Mouse (Mus musculus): Measurements from ENCODE around the gene Gm17304. TPM values are rescaled to one million over a fixed set of nuclear protein-coding genes. Genes with fewer than 3 reads are reported as not detected.

Gene Gm17304
- polyA plus RNA-seq, 1 experiment from 2014 or later = not detected

GRCm38 (mm10) chr5:106639627-106640026, 30.7 kb downstream of the Gm17304 start:
- Histone ChIP-seq H3K4me2 (ENCODE audit: low read length) (no peak overlapping the region), H3K36me3 (ENCODE audit: insufficient read depth, low read length) (peaks cover 28% of the 10 kb centered on the region), H3K9ac (ENCODE audit: low read depth, low read length) (no peak overlapping the region), H3K4me1 (replicated peaks; ENCODE audit: insufficient read depth, low read length) (no peaks in the 10 kb centered on the region), H3K9me3 (replicated peaks; ENCODE audit: low read length) (no peaks in the 10 kb centered on the region), H3K27ac (no peak overlapping the region), H3K27me3 (ENCODE audit: insufficient read depth, low read length) (no peaks in the 10 kb centered on the region), H3K4me3 (replicated peaks; ENCODE audit: low read depth, low read length) (no peak overlapping the region)
- ATAC-seq (replicated peaks; ENCODE audit: low FRiP score, low read depth) (no peak), DNase-seq (ENCODE audit: low spot score) (no peak)
- TF ChIP-seq CTCF (IDR thresholded peaks at IDR 0.05; ENCODE audit: low read depth) = no peak
- 96% methylated on average over 2 of the region's 2 CpGs for WGBS

- 76% methylated on average over 5 of the region's 5 CpGs for WGBS
- Histone ChIP-seq H3K36me3 (ENCODE audit: insufficient read depth, low read length) (peaks cover 21% of the 10 kb centered on the region), H3K4me3 (replicated peaks; ENCODE audit: low read depth, low read length) (no peak overlapping the region), H3K4me2 (ENCODE audit: low read length) (no peak overlapping the region), H3K4me1 (replicated peaks; ENCODE audit: insufficient read depth, low read length) (no peaks in the 10 kb centered on the region), H3K27me3 (ENCODE audit: insufficient read depth, low read length) (no peaks in the 10 kb centered on the region), H3K27ac (no peak overlapping the region), H3K9ac (ENCODE audit: low read depth, low read length) (no peak overlapping the region), H3K9me3 (replicated peaks; ENCODE audit: low read length) (no peaks in the 10 kb centered on the region)
- DNase-seq (ENCODE audit: low spot score) (no peak), ATAC-seq (replicated peaks; ENCODE audit: low FRiP score, low read depth) (no peak)
- no peak for TF ChIP-seq CTCF (IDR thresholded peaks at IDR 0.05; ENCODE audit: low read depth)
These were observed 31.4 kb downstream of the Gm17304 start for GRCm38 (mm10) chr5:106640235-106640809.

DNA sequence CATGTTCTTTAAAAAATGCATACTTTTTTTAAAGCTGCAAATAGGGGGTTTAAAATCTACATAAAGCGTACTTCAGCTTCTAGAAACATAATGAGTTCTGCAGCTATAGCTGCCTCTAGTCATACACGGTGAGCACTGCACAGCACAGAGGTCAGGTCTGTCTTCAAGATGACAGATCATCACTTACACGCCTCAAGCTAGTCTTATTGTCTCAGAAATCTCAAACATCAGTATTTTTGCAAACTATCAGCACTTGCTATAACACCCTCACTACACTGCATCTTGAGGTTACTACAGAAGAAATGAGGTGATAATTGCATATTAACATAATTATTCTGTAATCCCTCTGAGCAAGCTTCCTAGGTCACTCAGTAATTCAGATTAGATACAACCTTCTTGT, 33.0 kb downstream of the Gm17304 start:
- Histone ChIP-seq H3K9ac (ENCODE audit: low read depth, low read length) (no peak overlapping the region), H3K9me3 (replicated peaks; ENCODE audit: low read length) (no peaks in the 10 kb centered on the region), H3K4me2 (ENCODE audit: low read length) (no peak overlapping the region), H3K36me3 (ENCODE audit: insufficient read depth, low read length) (peaks cover 11% of the 10 kb centered on the region), H3K4me3 (replicated peaks; ENCODE audit: low read depth, low read length) (no peak overlapping the region), H3K27me3 (ENCODE audit: insufficient read depth, low read length) (no peaks in the 10 kb centered on the region), H3K4me1 (replicated peaks; ENCODE audit: insufficient read depth, low read length) (no peaks in the 10 kb centered on the region), H3K27ac (no peak overlapping the region)
- no peak for ATAC-seq (replicated peaks; ENCODE audit: low FRiP score, low read depth)
- 89% methylated on average over 3 of the region's 3 CpGs for WGBS
- TF ChIP-seq CTCF (IDR thresholded peaks at IDR 0.05; ENCODE audit: low read depth) = no peak
- DNase-seq (ENCODE audit: low spot score) = no peak

- ATAC-seq (replicated peaks; ENCODE audit: low FRiP score, low read depth) (no peak), DNase-seq (ENCODE audit: low spot score) (no peak)
- no peak for TF ChIP-seq CTCF (IDR thresholded peaks at IDR 0.05; ENCODE audit: low read depth)
- H3K4me2 ChIP-seq (ENCODE audit: low read length) = no peak overlapping the region
- H3K9ac ChIP-seq (ENCODE audit: low read depth, low read length) = no peak overlapping the region
- no peaks in the 10 kb centered on the region for H3K4me1 ChIP-seq (replicated peaks; ENCODE audit: insufficient read depth, low read length)
- no peak overlapping the region for H3K27ac ChIP-seq
- H3K36me3 ChIP-seq (ENCODE audit: insufficient read depth, low read length) = no peaks in the 10 kb centered on the region
- H3K9me3 ChIP-seq (replicated peaks; ENCODE audit: low read length) = no peaks in the 10 kb centered on the region
- no peak overlapping the region for H3K4me3 ChIP-seq (replicated peaks; ENCODE audit: low read depth, low read length)
- no peaks in the 10 kb centered on the region for H3K27me3 ChIP-seq (ENCODE audit: insufficient read depth, low read length)
- 71% methylated on average over 4 of the region's 4 CpGs for WGBS
These were observed 34.5 kb downstream of the Gm17304 start for GRCm38 (mm10) chr5:106643434-106643833.

- Histone ChIP-seq H3K36me3 (ENCODE audit: insufficient read depth, low read length) (no peaks in the 10 kb centered on the region), H3K4me3 (replicated peaks; ENCODE audit: low read depth, low read length) (no peak overlapping the region), H3K4me1 (replicated peaks; ENCODE audit: insufficient read depth, low read length) (no peaks in the 10 kb centered on the region), H3K4me2 (ENCODE audit: low read length) (no peak overlapping the region), H3K27ac (no peak overlapping the region), H3K9me3 (replicated peaks; ENCODE audit: low read length) (no peaks in the 10 kb centered on the region), H3K27me3 (ENCODE audit: insufficient read depth, low read length) (no peaks in the 10 kb centered on the region), H3K9ac (ENCODE audit: low read depth, low read length) (no peak overlapping the region)
- DNase-seq (ENCODE audit: low spot score) (peak; percentile 27), ATAC-seq (replicated peaks; ENCODE audit: low FRiP score, low read depth) (no peak)
- TF ChIP-seq CTCF (IDR thresholded peaks at IDR 0.05; ENCODE audit: low read depth) = peak; percentile 43
These were observed 40.5 kb downstream of the Gm17304 start for GRCm38 (mm10) chr5:106649441-106649840.

- Histone ChIP-seq H3K4me2 (ENCODE audit: low read length) (no peak overlapping the region), H3K36me3 (ENCODE audit: insufficient read depth, low read length) (no peaks in the 10 kb centered on the region), H3K9ac (ENCODE audit: low read depth, low read length) (no peak overlapping the region), H3K4me1 (replicated peaks; ENCODE audit: insufficient read depth, low read length) (no peaks in the 10 kb centered on the region), H3K4me3 (replicated peaks; ENCODE audit: low read depth, low read length) (no peak overlapping the region), H3K27me3 (ENCODE audit: insufficient read depth, low read length) (no peaks in the 10 kb centered on the region), H3K9me3 (replicated peaks; ENCODE audit: low read length) (no peaks in the 10 kb centered on the region), H3K27ac (no peak overlapping the region)
- ATAC-seq (replicated peaks; ENCODE audit: low FRiP score, low read depth) = no peak
- peak; percentile 10 for DNase-seq (ENCODE audit: low spot score)
- no peak for TF ChIP-seq CTCF (IDR thresholded peaks at IDR 0.05; ENCODE audit: low read depth)
These were observed 41.1 kb downstream of the Gm17304 start for GRCm38 (mm10) chr5:106649995-106650394.

- no peak for DNase-seq (ENCODE audit: low spot score)
- WGBS = 82% methylated on average over 4 of the region's 4 CpGs
- ATAC-seq (replicated peaks; ENCODE audit: low FRiP score, low read depth) = no peak
These were observed 43.4 kb downstream of the Gm17304 start for GRCm38 (mm10) chr5:106652220-106652753.

More at GRCm38 (mm10) chr5:106652220-106652753, 43.4 kb downstream of the Gm17304 start:
- no peaks in the 10 kb centered on the region for H3K27me3 ChIP-seq (ENCODE audit: insufficient read depth, low read length)
- H3K27ac ChIP-seq = no peak overlapping the region
- H3K4me1 ChIP-seq (replicated peaks; ENCODE audit: insufficient read depth, low read length) = no peaks in the 10 kb centered on the region
- no peak overlapping the region for H3K4me3 ChIP-seq (replicated peaks; ENCODE audit: low read depth, low read length)
- no peaks in the 10 kb centered on the region for H3K9me3 ChIP-seq (replicated peaks; ENCODE audit: low read length)
- H3K36me3 ChIP-seq (ENCODE audit: insufficient read depth, low read length) = no peaks in the 10 kb centered on the region
- H3K9ac ChIP-seq (ENCODE audit: low read depth, low read length) = no peak overlapping the region
- no peak overlapping the region for H3K4me2 ChIP-seq (ENCODE audit: low read length)
- TF ChIP-seq CTCF (IDR thresholded peaks at IDR 0.05; ENCODE audit: low read depth) = no peak

Measured in kidney, postnatal 0 days (tissue).